20 mouse cellular contexts compared by ENCODE assay signal in genomic region chr2:154396529-154396928, GRCm38 (mm10).
"Had no signal": no experiment of that assay in that cellular context is flagged by ENCODE, and none has a peak within 500 bp of the region (broad histone marks: within the 10 kb centered on the region; RNA-seq: fewer than 3 reads in every experiment).

No protein-coding gene starts in this region.

- H3K4me2 ChIP-seq: kidney, embryonic 15.5 days; limb, embryonic 12.5 days; limb, embryonic 15.5 days; liver, embryonic 13.5 days; midbrain, embryonic 13.5 days; neural tube, embryonic 13.5 days; stomach, embryonic 15.5 days had no signal

- ATAC-seq: midbrain, embryonic 13.5 days; midbrain, embryonic 16.5 days had no signal

- DNase-seq: kidney, postnatal 14 days; kidney, postnatal 4 days; left cerebral cortex, postnatal 4 days; liver, embryonic 13.5 days; lung, adult 2 months; lung, postnatal 36 days; retina, postnatal 1 day; right cerebral cortex, postnatal 25 days; spleen, adult 18-20 months; thymus, postnatal 25 days had no signal

- H3K4me3 ChIP-seq: kidney, embryonic 15.5 days; limb, embryonic 12.5 days; limb, embryonic 15.5 days; liver, embryonic 13.5 days; megakaryocyte, embryonic 14.5 days; midbrain, embryonic 10.5 days; midbrain, embryonic 13.5 days; myocyte; neural tube, embryonic 13.5 days; stomach, embryonic 15.5 days had no signal

- H3K27me3 ChIP-seq: kidney, embryonic 15.5 days; limb, embryonic 12.5 days; limb, embryonic 15.5 days; liver, embryonic 13.5 days; midbrain, embryonic 13.5 days; neural tube, embryonic 13.5 days; stomach, embryonic 15.5 days had no signal

- H3K27ac ChIP-seq: kidney, embryonic 15.5 days; limb, embryonic 12.5 days; limb, embryonic 15.5 days; liver, embryonic 13.5 days; midbrain, embryonic 10.5 days; midbrain, embryonic 13.5 days; neural tube, embryonic 13.5 days; stomach, embryonic 15.5 days had no signal

- H3K36me3 ChIP-seq: kidney, embryonic 15.5 days; limb, embryonic 12.5 days; limb, embryonic 15.5 days; liver, embryonic 13.5 days; midbrain, embryonic 10.5 days; midbrain, embryonic 13.5 days; neural tube, embryonic 13.5 days; stomach, embryonic 15.5 days had no signal

- H3K4me1 ChIP-seq: kidney, embryonic 15.5 days; limb, embryonic 12.5 days; limb, embryonic 15.5 days; liver, embryonic 13.5 days; megakaryocyte, embryonic 14.5 days; midbrain, embryonic 10.5 days; midbrain, embryonic 13.5 days; neural tube, embryonic 13.5 days; stomach, embryonic 15.5 days had no signal

- H3K9me3 ChIP-seq: kidney, embryonic 15.5 days; limb, embryonic 12.5 days; limb, embryonic 15.5 days; liver, embryonic 13.5 days; megakaryocyte, embryonic 14.5 days; midbrain, embryonic 10.5 days; midbrain, embryonic 13.5 days; neural tube, embryonic 13.5 days; stomach, embryonic 15.5 days had no signal

- H3K9ac ChIP-seq: kidney, embryonic 15.5 days; limb, embryonic 12.5 days; limb, embryonic 15.5 days; liver, embryonic 13.5 days; midbrain, embryonic 13.5 days; neural tube, embryonic 13.5 days; stomach, embryonic 15.5 days had no signal
